Mouse (Mus musculus) E14TG2a.4 (cell line): ENCODE results near the gene Atxn1.

Experiments used
- CTCF ChIP-seq: conservative IDR thresholded peaks from 2 replicates; pipeline ENCODE4 v1.5.1; 2014; ENCODE audit warnings: low read length
- NANOG ChIP-seq: IDR thresholded peaks from 2 replicates; pipeline ENCODE4 v1.6.1; 2014; ENCODE audit warnings: borderline replicate concordance, low read length, mixed read lengths

DNA sequence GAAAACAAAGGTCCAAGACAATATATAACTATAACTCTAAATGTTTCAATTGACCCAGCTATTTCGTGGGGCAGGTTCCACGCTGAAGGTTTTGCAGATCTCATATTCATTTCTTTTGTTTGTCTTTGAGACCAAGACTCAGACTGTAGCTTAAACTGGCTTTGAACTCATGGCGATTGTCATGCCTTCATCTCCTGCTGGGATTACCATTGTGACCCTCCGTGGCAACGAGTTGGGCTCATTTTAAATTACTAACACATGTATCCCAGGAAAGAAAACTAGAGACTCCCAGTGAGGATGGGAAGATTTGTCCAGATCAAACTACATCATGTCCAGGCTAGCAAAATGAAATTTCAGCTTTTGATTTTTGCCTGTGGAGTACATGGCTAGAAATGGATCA lies 14.4 kb upstream of the Atxn1 start:
- no peak for TF ChIP-seq CTCF
- TF ChIP-seq NANOG: no peak
